Mouse (Mus musculus): ENCODE measurements around the gene Pcsk2.

Pcsk2 gene

GRCm38 (mm10) chr2:143545758-143546246 is at the start of gene Pcsk2:
Gene Pcsk2 (plus strand): TSS chr2:143546156.
- DNase-seq = peak; percentile 87 to 88

- DNase-seq = peak; percentile 20 to 45
Observed at GRCm38 (mm10) chr2:143500845-143501244, 45.1 kb upstream of the Pcsk2 start.

GRCm38 (mm10) chr2:143501760-143502159 is 44.2 kb upstream of the Pcsk2 start:
- no peak for DNase-seq

- no peak for DNase-seq
Observed at GRCm38 (mm10) chr2:143502203-143502602, 43.8 kb upstream of the Pcsk2 start.

- DNase-seq = no peak
Observed at GRCm38 (mm10) chr2:143536485-143536884, 9.5 kb upstream of the Pcsk2 start.

- DNase-seq = peak; percentile 45 to 51
Observed at GRCm38 (mm10) chr2:143545299-143545751, 631 bp upstream of the Pcsk2 start.

GRCm38 (mm10) chr2:143546412-143547211 is 656 bp downstream of the Pcsk2 start:
- DNase-seq = peak; percentile 36 to 54

- DNase-seq = peak; percentile 43 to 46
Observed at GRCm38 (mm10) chr2:143547251-143548090, 1.5 kb downstream of the Pcsk2 start.

- no peak for DNase-seq
Observed at GRCm38 (mm10) chr2:143560384-143560783, 14.4 kb downstream of the Pcsk2 start.

- no peak for DNase-seq
Observed at GRCm38 (mm10) chr2:143565062-143565461, 19.1 kb downstream of the Pcsk2 start.

GRCm38 (mm10) chr2:143565961-143566360 is 20.0 kb downstream of the Pcsk2 start:
- DNase-seq = no peak

- no peak for DNase-seq
Observed at GRCm38 (mm10) chr2:143585341-143585740, 39.4 kb downstream of the Pcsk2 start.

GRCm38 (mm10) chr2:143590398-143590797 is 44.4 kb downstream of the Pcsk2 start:
- no peak for DNase-seq

- DNase-seq = no peak
Observed at GRCm38 (mm10) chr2:143603071-143603470, 57.1 kb downstream of the Pcsk2 start.

GRCm38 (mm10) chr2:143603871-143604512 is 58.0 kb downstream of the Pcsk2 start:
- no peak for DNase-seq

- DNase-seq = no peak
Observed at GRCm38 (mm10) chr2:143610355-143611331, 64.7 kb downstream of the Pcsk2 start.

- DNase-seq = no peak
Observed at GRCm38 (mm10) chr2:143613466-143613865, 67.5 kb downstream of the Pcsk2 start.

- DNase-seq = no peak
Observed at GRCm38 (mm10) chr2:143614775-143615174, 68.8 kb downstream of the Pcsk2 start.

- no peak for DNase-seq
Observed at GRCm38 (mm10) chr2:143620916-143621315, 75.0 kb downstream of the Pcsk2 start.

GRCm38 (mm10) chr2:143623916-143624315 is 78.0 kb downstream of the Pcsk2 start:
- no peak for DNase-seq

GRCm38 (mm10) chr2:143643305-143643704 is 97.3 kb downstream of the Pcsk2 start:
- DNase-seq = no peak

GRCm38 (mm10) chr2:143644374-143644773 is 98.4 kb downstream of the Pcsk2 start:
- DNase-seq = no peak
